Mouse (Mus musculus): ENCODE data around the gene Psmc5.
A peak's percentile ranks its signal among the peaks of the same experiment; 100 is the strongest.

The Psmc5 gene

GRCm38 (mm10) chr11:106269060-106269431 is 13.1 kb downstream of the Psmc5 start:
- DNase-seq (ENCODE audit: low read depth): peak; percentile 30

- DNase-seq (ENCODE audit: low read depth): no peak
Observed at GRCm38 (mm10) chr11:106271131-106271793, 15.3 kb downstream of the Psmc5 start.

- DNase-seq (ENCODE audit: low read depth): no peak
Observed at GRCm38 (mm10) chr11:106271794-106272643, 16.1 kb downstream of the Psmc5 start.

- peak; percentile 97 for DNase-seq (ENCODE audit: low read depth)
Observed at GRCm38 (mm10) chr11:106272644-106273310, 16.8 kb downstream of the Psmc5 start, which contains the start of gene Smarcd2. Gene Smarcd2, minus strand, starts transcription at chr11:106272972.

GRCm38 (mm10) chr11:106273311-106273684 is 17.3 kb downstream of the Psmc5 start:
- DNase-seq (ENCODE audit: low read depth): no peak

- DNase-seq (ENCODE audit: low read depth): no peak
Observed at GRCm38 (mm10) chr11:106273811-106274210, 17.9 kb downstream of the Psmc5 start.

- no peak for DNase-seq (ENCODE audit: low read depth)
Observed at GRCm38 (mm10) chr11:106274374-106274773, 18.4 kb downstream of the Psmc5 start.

- DNase-seq (ENCODE audit: low read depth): no peak
Observed at GRCm38 (mm10) chr11:106274971-106275411, 19.0 kb downstream of the Psmc5 start.

- DNase-seq (ENCODE audit: low read depth): peak; percentile 94
Observed at GRCm38 (mm10) chr11:106276454-106276853, 20.5 kb downstream of the Psmc5 start, which contains the start of gene Tcam1. Gene Tcam1, plus strand, starts transcription at chr11:106276672.

GRCm38 (mm10) chr11:106282452-106282851 is 26.5 kb downstream of the Psmc5 start:
- no peak for DNase-seq (ENCODE audit: low read depth)

GRCm38 (mm10) chr11:106283371-106283770 is 27.4 kb downstream of the Psmc5 start:
- no peak for DNase-seq (ENCODE audit: low read depth)

GRCm38 (mm10) chr11:106284126-106284525 is 28.2 kb downstream of the Psmc5 start:
- DNase-seq (ENCODE audit: low read depth): no peak

GRCm38 (mm10) chr11:106286206-106286605 is 30.3 kb downstream of the Psmc5 start:
- no peak for DNase-seq (ENCODE audit: low read depth)

GRCm38 (mm10) chr11:106286987-106287386 is 31.0 kb downstream of the Psmc5 start:
- DNase-seq (ENCODE audit: low read depth): no peak

- DNase-seq (ENCODE audit: low read depth): no peak
Observed at GRCm38 (mm10) chr11:106289369-106289768, 33.4 kb downstream of the Psmc5 start.

GRCm38 (mm10) chr11:106290376-106290775 is 34.4 kb downstream of the Psmc5 start:
- no peak for DNase-seq (ENCODE audit: low read depth)

GRCm38 (mm10) chr11:106291861-106292260 is 35.9 kb downstream of the Psmc5 start:
- DNase-seq (ENCODE audit: low read depth): no peak

- DNase-seq (ENCODE audit: low read depth): no peak
Observed at GRCm38 (mm10) chr11:106301765-106302164, 45.8 kb downstream of the Psmc5 start, which contains the start of gene Gh. Gene Gh, minus strand, starts transcription at chr11:106301865.

- peak; percentile 66 for DNase-seq (ENCODE audit: low read depth)
Observed at GRCm38 (mm10) chr11:106302634-106303033, 46.7 kb downstream of the Psmc5 start.

GRCm38 (mm10) chr11:106305348-106306064 is 49.6 kb downstream of the Psmc5 start:
- DNase-seq (ENCODE audit: low read depth): no peak

- no peak for DNase-seq (ENCODE audit: low read depth)
Observed at GRCm38 (mm10) chr11:106306065-106306385, 50.1 kb downstream of the Psmc5 start.

- DNase-seq (ENCODE audit: low read depth): no peak
Observed at GRCm38 (mm10) chr11:106306758-106307157, 50.8 kb downstream of the Psmc5 start.

Measured in c-Kit-positive CD71-negative TER-119-negative erythroid progenitor cells, embryonic 14.5 days (primary cell).